Mouse (Mus musculus): ENCODE data around the gene Zdhhc8.
"Not testable (repeated sequence)": the region's sequence is repeated elsewhere in the genome, so short reads cannot be mapped to it uniquely, and the experiment has no call there.

The Zdhhc8 gene

DNA sequence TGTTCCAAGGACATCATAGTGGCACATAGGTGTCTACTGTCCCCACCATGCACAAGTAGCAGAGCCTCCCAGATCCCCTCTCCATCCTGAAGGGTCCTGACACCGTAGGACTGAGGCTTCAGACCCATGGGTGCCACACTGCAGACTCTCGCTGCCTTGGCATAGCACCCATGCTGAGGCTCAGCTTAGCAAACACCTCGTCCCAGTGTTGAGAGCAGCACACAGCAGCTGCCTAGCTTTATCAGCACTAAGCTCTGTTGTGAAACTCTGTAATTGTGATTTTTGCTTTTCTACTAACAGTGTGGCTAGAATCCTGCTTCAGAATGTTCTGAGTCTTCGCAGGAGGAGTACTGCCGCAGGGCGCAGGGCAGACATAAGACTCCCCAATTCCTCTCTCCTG lies 37.1 kb downstream of the Zdhhc8 start:
- no peak for DNase-seq (ENCODE audit: low spot score)

DNA sequence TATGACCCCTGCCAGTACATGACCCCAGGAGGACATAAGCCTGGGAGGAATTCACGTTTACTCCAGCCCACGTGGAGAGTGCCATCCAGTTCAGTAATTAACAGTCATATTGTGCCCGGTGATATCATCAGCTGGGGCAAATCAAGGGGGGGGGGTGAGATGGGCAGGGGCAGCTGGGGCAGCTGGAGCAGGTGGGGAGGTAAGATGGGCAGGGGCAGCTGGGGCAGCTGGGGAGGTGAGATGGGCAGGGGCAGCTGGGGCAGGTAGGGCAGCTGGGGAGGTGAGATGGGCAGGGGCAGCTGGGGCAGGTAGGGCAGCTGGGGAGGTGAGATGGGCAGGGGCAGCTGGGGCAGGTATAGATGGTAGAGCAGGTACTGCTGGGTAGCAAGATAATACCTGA lies 39.4 kb downstream of the Zdhhc8 start:
- DNase-seq (ENCODE audit: low spot score), result not testable (repeated sequence)

DNA sequence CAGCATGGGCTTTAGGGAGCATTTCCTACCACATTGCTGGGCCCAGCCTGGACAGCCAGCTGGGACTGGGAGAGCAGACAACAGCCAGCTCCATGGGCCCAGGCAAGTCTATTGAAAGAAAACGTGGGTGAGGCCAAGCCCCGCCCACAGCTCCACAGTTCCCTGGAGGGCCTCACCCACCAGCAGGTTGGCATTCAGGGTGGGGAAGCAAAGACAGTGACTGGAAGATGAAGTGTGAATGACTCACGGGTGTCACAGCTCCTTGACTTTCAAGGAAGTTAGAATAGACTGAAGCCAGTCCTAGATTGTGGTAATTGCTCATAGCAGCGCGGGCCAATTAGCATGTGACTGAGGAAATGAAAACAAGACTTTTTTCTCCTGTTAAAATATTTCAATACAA lies 39.9 kb downstream of the Zdhhc8 start:
- no peak for DNase-seq (ENCODE audit: low spot score)

DNA sequence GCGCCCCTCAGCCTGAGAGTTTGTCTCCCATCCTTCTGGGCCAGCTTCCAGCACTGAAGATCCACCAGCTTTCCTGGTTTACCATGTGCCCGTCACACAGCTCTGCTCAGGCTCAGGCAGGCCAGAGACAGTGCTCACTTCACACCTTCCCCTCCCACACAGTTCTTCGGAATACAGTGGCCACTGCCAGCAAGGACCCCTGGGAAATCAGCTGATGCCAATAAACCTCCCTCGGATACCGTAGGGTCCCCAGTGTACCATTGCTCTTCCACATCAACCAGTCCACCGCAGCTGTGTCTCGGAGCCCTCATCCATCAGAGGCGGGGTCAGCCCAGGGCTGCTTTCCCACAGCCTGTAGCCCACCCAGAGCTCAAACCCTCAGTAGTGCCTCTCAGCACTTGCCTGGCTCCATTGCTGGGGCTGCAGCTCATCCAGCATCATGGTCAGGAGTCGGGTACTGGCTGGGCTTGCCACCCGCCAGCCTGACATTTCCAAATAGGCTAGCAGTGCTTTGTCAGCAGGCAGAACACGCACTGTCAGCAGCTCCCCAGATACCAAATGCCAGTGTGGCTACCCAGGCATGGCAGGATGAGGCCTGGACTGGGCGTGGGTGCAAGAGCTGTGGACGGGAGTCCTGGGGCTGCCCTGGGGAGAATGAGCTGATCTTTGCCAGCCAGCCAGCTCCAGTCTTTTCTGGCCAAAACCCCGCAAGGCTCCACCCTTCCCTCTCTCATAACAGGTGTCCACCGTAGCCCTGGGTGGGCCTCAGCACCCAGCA lies 40.5 kb downstream of the Zdhhc8 start:
- DNase-seq (ENCODE audit: low spot score), result no peak

DNA sequence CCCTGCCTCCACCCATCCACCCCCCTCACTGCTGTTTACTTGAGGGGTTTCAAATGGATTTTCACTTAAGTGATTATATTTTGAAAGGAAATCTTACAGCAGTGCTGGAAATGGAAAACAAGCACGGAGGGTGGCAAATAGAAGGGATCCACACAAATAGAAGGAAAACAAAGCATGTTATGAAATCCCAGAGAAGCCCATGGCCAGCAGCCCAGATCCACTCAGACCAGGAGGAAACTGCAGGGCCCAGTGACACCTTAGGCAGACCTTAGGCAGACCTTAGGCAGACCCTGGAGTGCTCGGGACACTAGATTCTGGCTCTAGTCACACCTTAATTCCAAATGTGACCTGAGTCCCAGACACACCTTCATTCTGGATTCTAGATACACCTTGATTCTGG lies 43.9 kb downstream of the Zdhhc8 start:
- no peak for DNase-seq (ENCODE audit: low spot score)

DNA sequence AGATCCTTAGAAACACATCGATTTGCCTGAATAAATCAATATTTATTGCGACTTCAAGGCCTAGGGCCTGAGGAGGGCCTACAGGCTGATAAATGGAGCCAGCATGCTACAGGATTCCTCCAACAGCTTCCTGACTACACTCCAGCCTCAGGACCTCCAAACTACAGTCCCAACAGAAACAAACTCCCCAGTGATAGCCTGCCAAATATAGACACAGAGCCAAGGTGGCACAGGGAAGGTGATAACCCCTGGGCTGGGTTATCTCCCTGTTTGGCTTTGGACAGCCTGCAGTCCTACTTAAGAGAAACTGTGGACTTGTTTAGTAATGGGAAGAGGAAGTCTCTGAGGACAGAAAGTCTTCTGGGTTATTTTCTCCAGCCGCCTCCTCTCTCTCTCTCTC lies 47.7 kb downstream of the Zdhhc8 start:
- no peak for DNase-seq (ENCODE audit: low spot score)

DNA sequence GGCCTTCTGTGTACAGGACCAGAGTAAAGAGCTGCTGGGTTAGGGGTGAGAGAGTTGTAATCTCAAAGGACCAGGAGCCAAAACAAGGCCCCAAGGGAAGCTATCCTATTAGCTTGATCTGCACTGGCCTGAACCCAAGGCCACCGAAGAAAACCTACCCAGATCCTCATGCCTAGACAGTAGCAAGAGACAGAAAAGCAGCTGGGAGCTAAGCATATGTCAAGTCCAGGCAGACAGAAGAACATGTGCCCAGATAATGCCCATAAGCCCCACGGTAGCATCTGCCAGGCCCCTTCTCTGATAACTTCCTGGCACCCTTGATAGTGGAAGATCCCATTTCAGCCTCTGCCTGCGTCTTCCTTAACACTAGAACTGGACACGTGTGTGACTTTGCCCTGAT lies 48.1 kb downstream of the Zdhhc8 start:
- DNase-seq (ENCODE audit: low spot score), result no peak

DNA sequence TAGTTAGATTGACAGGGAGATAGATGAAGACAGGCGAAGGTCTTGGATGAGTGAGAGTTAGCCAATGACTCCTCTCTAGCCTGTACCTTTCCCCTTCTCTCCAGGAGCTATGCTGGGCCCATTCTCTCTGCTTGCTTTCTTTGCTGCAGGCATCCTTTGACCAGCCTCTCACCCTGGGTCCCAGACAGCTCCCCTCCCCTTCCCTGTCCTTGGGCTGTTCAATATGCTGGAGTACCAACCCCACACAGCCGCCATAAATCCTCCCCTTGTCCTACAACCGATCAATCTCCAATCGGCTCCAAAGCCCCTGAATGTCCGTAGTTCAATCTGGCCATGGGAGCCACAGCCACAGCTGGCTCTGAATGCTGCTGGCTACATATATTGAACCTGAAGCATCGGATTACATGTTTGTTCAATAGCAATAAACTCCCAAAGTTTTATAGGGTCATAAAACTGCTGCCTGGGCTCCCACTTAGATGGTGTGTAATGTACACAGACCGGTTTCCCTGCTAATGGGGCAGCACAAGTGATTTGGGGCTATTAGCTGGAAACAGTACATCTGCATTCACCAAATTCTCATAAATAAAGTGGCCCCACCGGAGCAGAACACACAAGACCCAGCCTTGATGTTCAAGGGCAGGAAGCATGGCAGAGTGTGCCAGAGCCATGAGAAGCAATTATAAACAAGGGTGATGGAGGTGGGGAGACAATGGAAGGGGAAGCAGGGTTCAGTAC lies 49.1 kb downstream of the Zdhhc8 start:
- no peak for DNase-seq (ENCODE audit: low spot score)

DNA sequence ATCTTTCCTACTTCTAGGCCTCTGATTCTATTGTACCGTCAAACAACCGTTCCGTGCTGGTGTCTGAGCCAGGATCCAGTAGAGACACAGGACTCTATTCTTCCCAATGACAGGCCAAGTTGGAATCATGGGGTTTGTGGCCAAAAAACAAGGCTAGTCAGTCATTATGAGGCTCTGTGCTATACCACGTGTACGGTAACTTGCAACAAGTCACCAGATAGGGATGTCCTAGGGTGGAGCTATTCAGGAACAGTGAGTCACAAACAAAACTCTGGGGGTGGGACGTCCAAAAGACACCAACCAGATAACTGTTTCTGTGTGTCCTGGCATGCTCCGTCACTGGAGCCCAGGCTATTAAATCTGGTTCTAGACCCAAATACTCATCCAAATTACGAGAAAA lies 52.2 kb downstream of the Zdhhc8 start:
- DNase-seq (ENCODE audit: low spot score), result no peak

DNA sequence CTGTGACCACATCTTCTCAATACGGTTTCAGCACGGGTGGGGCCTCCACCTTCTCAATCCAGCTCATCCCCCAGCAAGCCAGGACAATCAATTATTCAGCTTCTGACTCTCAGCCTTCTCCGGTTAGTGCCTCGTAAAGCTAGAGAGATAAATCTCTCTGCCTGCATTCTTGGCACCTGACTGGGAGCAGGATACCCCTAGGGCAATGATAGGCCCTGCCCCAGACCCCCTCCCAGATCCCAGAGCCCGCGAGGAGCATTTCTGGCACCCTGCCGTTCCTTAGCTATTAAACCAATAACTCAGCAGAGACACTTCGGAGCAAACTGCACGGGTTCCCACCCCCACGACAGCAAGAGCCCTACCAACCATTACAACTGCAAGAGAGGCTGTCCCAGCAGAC lies 53.5 kb downstream of the Zdhhc8 start:
- no peak for DNase-seq (ENCODE audit: low spot score)

DNA sequence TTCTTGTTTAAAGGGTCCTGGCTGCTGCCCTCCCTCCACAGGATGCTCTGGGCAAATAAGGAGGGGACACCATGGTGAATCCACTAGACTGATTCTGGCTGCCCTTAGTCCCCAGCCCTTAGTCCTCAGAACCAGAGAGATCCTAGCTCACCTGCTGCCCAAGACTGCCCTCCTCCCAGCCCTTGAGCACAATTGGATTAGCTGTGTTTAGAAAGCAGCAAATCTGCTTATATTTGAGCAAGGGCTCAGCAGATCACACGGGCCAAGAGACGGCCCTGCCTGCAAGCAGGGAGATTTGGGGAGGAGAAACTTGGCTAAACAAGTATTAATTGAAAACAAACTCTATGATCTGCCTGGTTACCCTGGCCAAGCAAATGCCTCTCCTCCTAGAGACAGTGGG lies 55.3 kb downstream of the Zdhhc8 start:
- DNase-seq (ENCODE audit: low spot score), result no peak

DNA sequence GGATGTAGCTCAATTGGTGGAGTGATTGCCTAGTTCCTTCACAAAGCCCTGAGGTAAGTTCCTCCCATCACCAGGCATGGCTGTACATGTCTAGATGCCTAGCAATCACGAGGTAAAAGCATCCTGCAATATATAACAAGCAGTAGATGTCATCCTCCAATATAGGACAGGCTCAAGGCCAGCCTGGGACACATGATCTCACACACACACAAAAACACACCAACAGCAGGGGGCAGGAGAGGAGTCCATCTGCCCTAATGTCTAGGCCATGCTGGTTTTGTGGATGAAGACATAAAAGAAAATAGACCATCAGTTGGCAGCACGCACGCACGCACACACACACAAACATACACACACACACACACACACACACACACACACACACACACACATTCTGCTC lies 58.2 kb downstream of the Zdhhc8 start:
- no peak for DNase-seq (ENCODE audit: low spot score)

DNA sequence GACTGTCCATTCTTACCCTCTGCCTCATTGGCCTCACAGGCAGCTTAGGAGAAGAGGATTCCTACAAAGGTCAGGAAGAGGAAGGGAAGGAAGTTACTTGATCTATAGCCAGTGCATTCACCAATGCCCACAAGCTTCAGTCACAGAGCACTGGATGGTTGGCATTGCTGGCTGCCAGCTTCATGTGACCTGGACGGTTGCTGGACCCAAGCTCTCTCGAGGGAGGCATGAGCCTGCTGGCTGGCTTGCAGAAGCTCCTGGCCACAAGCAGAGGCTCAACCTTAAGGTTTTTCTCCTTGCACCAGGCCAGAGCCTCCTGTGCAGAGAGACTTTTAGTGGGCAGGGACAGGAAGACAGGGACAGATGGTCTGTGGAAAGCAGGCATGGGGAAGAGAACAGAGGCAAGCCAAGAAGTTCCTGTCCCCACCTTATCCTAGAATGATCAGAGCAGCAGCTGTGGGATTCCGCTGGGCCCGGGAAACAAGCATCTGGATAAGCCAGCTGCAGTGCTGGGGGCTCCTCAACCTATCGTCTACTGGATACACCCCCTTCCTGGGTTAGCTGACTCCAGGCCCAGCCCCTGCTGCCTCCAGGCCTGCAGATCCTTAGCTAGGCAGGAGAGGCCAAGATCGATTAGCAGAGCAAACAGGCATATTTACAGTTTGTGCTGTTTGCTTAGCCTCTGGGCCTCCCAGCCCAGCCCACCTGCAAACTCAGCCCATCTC lies 59.0 kb downstream of the Zdhhc8 start:
- DNase-seq (ENCODE audit: low spot score), result no peak

DNA sequence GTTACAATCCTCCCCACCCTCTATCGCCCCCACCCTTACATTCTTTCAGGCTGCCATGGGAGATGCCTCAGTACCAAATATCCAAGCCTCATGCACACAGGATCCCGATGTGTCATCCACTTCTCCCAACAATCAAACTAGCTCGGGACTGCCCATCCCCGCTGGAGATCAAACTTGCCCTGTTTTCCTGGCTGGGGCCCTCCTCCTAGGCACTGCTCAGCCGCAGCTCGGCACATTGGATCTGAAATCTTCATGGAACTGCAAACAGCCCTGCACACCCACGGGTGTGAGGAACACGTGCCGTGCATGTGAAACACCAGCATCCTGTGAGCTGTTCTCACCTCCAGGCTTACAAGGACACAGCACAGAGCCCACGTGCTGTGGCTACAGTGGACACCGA lies 61.1 kb downstream of the Zdhhc8 start:
- no peak for DNase-seq (ENCODE audit: low spot score)

DNA sequence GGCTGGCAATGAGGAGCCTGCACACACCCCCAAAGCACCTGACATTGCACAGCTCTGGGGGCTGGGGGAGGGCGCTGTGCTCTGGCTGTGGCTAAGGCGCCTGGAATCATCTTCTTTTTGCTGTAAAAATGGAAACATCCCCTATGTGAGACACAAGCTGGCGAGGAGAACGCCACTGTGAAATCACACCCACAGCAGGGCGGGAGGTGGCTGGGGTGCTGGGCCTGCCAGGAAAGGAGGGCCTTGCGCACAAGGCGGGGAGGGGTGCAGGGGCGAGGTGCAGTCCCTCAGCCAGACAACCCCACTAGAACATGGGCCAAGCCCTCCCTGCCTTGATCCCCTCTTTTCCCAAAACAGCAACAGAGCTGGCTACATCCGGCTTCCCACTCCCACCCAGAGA lies 61.7 kb downstream of the Zdhhc8 start:
- DNase-seq (ENCODE audit: low spot score), result no peak

DNA sequence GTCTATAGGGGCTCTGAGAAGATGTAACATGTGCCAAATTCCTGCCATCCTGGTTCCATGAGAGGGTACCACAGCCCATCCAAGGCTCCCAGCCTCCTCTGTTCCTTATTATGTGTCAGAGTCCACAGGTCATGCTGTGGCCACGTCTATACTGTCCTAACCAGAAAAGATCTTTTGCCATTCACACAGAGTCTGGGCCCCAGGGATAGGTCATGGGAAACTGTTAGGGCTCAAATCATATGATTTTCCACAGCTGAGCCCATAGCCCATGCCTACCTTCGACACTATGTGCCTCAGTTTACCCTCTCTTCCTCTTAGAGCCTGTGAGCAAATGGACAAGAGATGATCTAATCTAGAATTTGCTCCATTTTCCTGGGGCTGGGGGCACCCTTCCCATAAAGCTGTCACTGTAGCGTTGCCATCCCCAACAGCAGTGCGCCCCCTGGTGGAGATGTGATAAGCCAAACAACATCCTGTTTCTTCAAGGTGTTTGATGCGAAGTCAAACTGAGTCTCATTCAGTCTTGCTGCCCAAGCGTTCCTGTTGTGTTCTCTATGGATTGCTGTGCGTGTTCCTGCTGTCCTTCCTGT lies 62.6 kb downstream of the Zdhhc8 start:
- no peak for DNase-seq (ENCODE audit: low spot score)
